Mouse (Mus musculus): ENCODE measurements around the gene Ankrd65. TPM values are rescaled to one million over a fixed set of nuclear protein-coding genes. Genes with fewer than 3 reads are reported as not detected.

Gene Ankrd65
- polyA plus RNA-seq, 1 experiment, result not detected

- Histone ChIP-seq H3ac (ENCODE audit: control insufficient read depth, insufficient read length) (peak overlapping the region; percentile 92), H3K36me3 (ENCODE audit: control insufficient read depth, insufficient read depth) (peaks cover 59% of the 10 kb centered on the region), H3K4me2 (ENCODE audit: low read depth) (peak overlapping the region; percentile 79), H3K79me2 (ENCODE audit: control insufficient read depth, insufficient read depth) (peaks cover 50% of the 10 kb centered on the region), H3K27me3 (ENCODE audit: control insufficient read depth, insufficient read depth, insufficient read length) (no peaks in the 10 kb centered on the region), H3K4me3 (peak overlapping the region; percentile 71)
- TF ChIP-seq POLR2AphosphoS2 (IDR thresholded peaks at IDR 0.05; ENCODE audit: insufficient read length, low read depth) (no peak), MYOG (IDR thresholded peaks at IDR 0.05; ENCODE audit: control insufficient read depth in 1 of 3, insufficient read depth in 1 of 3, insufficient read length in 2 of 3, low read depth in 2 of 3) (no peak), MYOD1 (IDR thresholded peaks at IDR 0.05; ENCODE audit: control insufficient read depth in 1 of 3, insufficient read length in 2 of 3, low read depth in 2 of 3) (no peak), TCF3 (IDR thresholded peaks at IDR 0.05; ENCODE audit: insufficient read length, low read depth) (no peak), CEBPB (IDR thresholded peaks at IDR 0.05; ENCODE audit: insufficient read depth, poor library complexity, severe bottlenecking) (no peak), REST (IDR thresholded peaks at IDR 0.05; ENCODE audit: insufficient read depth, insufficient read length) (no peak), SRF (IDR thresholded peaks at IDR 0.05; ENCODE audit: control insufficient read depth, insufficient read length, low read depth) (no peak), E2F4 (IDR thresholded peaks at IDR 0.05; ENCODE audit: insufficient read depth) (no peak), POLR2A (IDR thresholded peaks at IDR 0.05; ENCODE audit: insufficient read length, low read depth) (no peak), USF1 (IDR thresholded peaks at IDR 0.05; ENCODE audit: low read depth) (no peak), TCF12 (IDR thresholded peaks at IDR 0.05; ENCODE audit: insufficient read depth, poor library complexity, severe bottlenecking) (no peak), MAX (IDR thresholded peaks at IDR 0.05; ENCODE audit: low read depth) (no peak)
Observed at GRCm38 (mm10) chr4:155812665-155813181, 22.5 kb downstream of the Ankrd65 start.

DNA sequence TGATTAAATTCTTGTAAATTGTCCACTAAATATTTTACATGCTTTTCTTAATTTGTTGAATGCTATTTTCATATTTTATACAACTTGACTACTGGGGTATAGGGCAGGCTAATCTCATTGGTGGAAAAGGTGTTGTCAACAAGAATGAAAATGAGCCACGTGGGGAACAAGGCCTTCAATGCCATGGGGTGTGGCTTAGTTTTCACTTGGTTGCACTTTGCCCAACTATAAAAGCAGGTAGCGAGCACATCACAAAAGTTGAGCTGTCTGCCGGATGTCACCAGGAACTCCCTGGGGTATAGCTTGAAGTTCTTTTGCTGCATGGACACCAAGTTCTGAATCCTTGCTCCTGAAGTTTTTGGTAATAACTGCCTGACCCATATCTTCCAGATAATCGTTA is 27.3 kb downstream of the Ankrd65 start:
- TF ChIP-seq MAX (IDR thresholded peaks at IDR 0.05; ENCODE audit: low read depth), result no peak
- no peak for TF ChIP-seq E2F4 (IDR thresholded peaks at IDR 0.05; ENCODE audit: insufficient read depth)
- no peak for TF ChIP-seq TCF12 (IDR thresholded peaks at IDR 0.05; ENCODE audit: insufficient read depth, poor library complexity, severe bottlenecking)
- no peak for TF ChIP-seq POLR2A (IDR thresholded peaks at IDR 0.05; ENCODE audit: insufficient read length, low read depth)
- no peak for TF ChIP-seq SRF (IDR thresholded peaks at IDR 0.05; ENCODE audit: control insufficient read depth, insufficient read length, low read depth)
- TF ChIP-seq MYOG (IDR thresholded peaks at IDR 0.05; ENCODE audit: control insufficient read depth in 1 of 3, insufficient read depth in 1 of 3, insufficient read length in 2 of 3, low read depth in 2 of 3), result no peak
- no peak for TF ChIP-seq POLR2AphosphoS2 (IDR thresholded peaks at IDR 0.05; ENCODE audit: insufficient read length, low read depth)
- no peak for TF ChIP-seq MYOD1 (IDR thresholded peaks at IDR 0.05; ENCODE audit: control insufficient read depth in 1 of 3, insufficient read length in 2 of 3, low read depth in 2 of 3)
- TF ChIP-seq TCF3 (IDR thresholded peaks at IDR 0.05; ENCODE audit: insufficient read length, low read depth), result no peak
- TF ChIP-seq CEBPB (IDR thresholded peaks at IDR 0.05; ENCODE audit: insufficient read depth, poor library complexity, severe bottlenecking), result no peak
- Histone ChIP-seq H3K4me3 (no peak overlapping the region), H3K79me2 (ENCODE audit: control insufficient read depth, insufficient read depth) (peaks cover 84% of the 10 kb centered on the region), H3ac (ENCODE audit: control insufficient read depth, insufficient read length) (no peak overlapping the region), H3K4me2 (ENCODE audit: low read depth) (no peak overlapping the region), H3K27me3 (ENCODE audit: control insufficient read depth, insufficient read depth, insufficient read length) (no peaks in the 10 kb centered on the region), H3K36me3 (ENCODE audit: control insufficient read depth, insufficient read depth) (peaks cover 71% of the 10 kb centered on the region)

- Histone ChIP-seq H3K79me2 (ENCODE audit: control insufficient read depth, insufficient read depth) (peaks cover 55% of the 10 kb centered on the region), H3ac (ENCODE audit: control insufficient read depth, insufficient read length) (no peak overlapping the region), H3K27me3 (ENCODE audit: control insufficient read depth, insufficient read depth, insufficient read length) (no peaks in the 10 kb centered on the region), H3K4me3 (no peak overlapping the region), H3K36me3 (ENCODE audit: control insufficient read depth, insufficient read depth) (peaks cover 81% of the 10 kb centered on the region), H3K4me2 (ENCODE audit: low read depth) (no peak overlapping the region)
- no peak for TF ChIP-seq USF1 (IDR thresholded peaks at IDR 0.05; ENCODE audit: low read depth)
- TF ChIP-seq CEBPB (IDR thresholded peaks at IDR 0.05; ENCODE audit: insufficient read depth, poor library complexity, severe bottlenecking), result no peak
- TF ChIP-seq E2F4 (IDR thresholded peaks at IDR 0.05; ENCODE audit: insufficient read depth), result no peak
- no peak for TF ChIP-seq SRF (IDR thresholded peaks at IDR 0.05; ENCODE audit: control insufficient read depth, insufficient read length, low read depth)
- no peak for TF ChIP-seq POLR2A (IDR thresholded peaks at IDR 0.05; ENCODE audit: insufficient read length, low read depth)
- no peak for TF ChIP-seq TCF12 (IDR thresholded peaks at IDR 0.05; ENCODE audit: insufficient read depth, poor library complexity, severe bottlenecking)
- TF ChIP-seq MYOD1 (IDR thresholded peaks at IDR 0.05; ENCODE audit: control insufficient read depth in 1 of 3, insufficient read length in 2 of 3, low read depth in 2 of 3), result no peak
Observed at GRCm38 (mm10) chr4:155821025-155821424, 30.8 kb downstream of the Ankrd65 start.

DNA sequence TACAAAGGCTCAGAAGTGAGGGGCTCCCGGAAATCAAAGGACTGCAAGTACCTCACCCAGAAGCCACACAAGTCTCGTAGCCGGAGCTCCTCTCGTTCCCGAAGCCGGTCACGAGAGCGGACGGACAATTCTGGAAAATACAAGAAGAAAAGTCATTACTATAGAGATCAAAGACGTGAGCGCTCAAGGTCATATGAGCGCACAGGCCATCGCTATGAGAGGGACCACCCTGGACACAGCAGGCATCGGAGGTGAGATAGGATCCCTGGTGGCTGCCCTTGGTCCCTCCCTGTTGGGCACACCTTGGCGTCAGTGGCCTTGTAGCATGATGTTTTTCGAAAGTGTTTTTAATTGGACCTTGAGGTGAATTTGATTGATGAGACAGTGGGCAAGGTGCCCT is 33.2 kb downstream of the Ankrd65 start:
- Histone ChIP-seq H3K4me2 (ENCODE audit: low read depth) (no peak overlapping the region), H3ac (ENCODE audit: control insufficient read depth, insufficient read length) (no peak overlapping the region), H3K4me3 (no peak overlapping the region), H3K27me3 (ENCODE audit: control insufficient read depth, insufficient read depth, insufficient read length) (no peaks in the 10 kb centered on the region), H3K36me3 (ENCODE audit: control insufficient read depth, insufficient read depth) (peaks cover 75% of the 10 kb centered on the region), H3K79me2 (ENCODE audit: control insufficient read depth, insufficient read depth) (peaks cover 31% of the 10 kb centered on the region)
- TF ChIP-seq SRF (IDR thresholded peaks at IDR 0.05; ENCODE audit: control insufficient read depth, insufficient read length, low read depth) (no peak), MYOD1 (IDR thresholded peaks at IDR 0.05; ENCODE audit: control insufficient read depth in 1 of 3, insufficient read length in 2 of 3, low read depth in 2 of 3) (no peak), CEBPB (IDR thresholded peaks at IDR 0.05; ENCODE audit: insufficient read depth, poor library complexity, severe bottlenecking) (no peak), TCF3 (IDR thresholded peaks at IDR 0.05; ENCODE audit: insufficient read length, low read depth) (no peak), USF1 (IDR thresholded peaks at IDR 0.05; ENCODE audit: low read depth) (no peak), POLR2A (IDR thresholded peaks at IDR 0.05; ENCODE audit: insufficient read length, low read depth) (no peak), MYOG (IDR thresholded peaks at IDR 0.05; ENCODE audit: control insufficient read depth in 1 of 3, insufficient read depth in 1 of 3, insufficient read length in 2 of 3, low read depth in 2 of 3) (no peak), E2F4 (IDR thresholded peaks at IDR 0.05; ENCODE audit: insufficient read depth) (no peak), POLR2AphosphoS2 (IDR thresholded peaks at IDR 0.05; ENCODE audit: insufficient read length, low read depth) (no peak), REST (IDR thresholded peaks at IDR 0.05; ENCODE audit: insufficient read depth, insufficient read length) (no peak), TCF12 (IDR thresholded peaks at IDR 0.05; ENCODE audit: insufficient read depth, poor library complexity, severe bottlenecking) (no peak), MAX (IDR thresholded peaks at IDR 0.05; ENCODE audit: low read depth) (no peak)
